Mouse (Mus musculus) testis, adult 2 months (tissue): ENCODE measurements around the gene Zfp467.

Experiments used
- CTCF ChIP-seq: fragments of 200-500 bp; IDR thresholded peaks from 2 replicates; pipeline ENCODE4 v1.5.1; 2012; ENCODE audit warnings: low read depth, mild to moderate bottlenecking, inconsistent platforms, low read length, moderate library complexity; ENCODE audit not compliant: control insufficient read depth, insufficient read depth, insufficient replicate concordance
- POLR2A ChIP-seq: fragments of 200-500 bp; IDR thresholded peaks from 2 replicates; pipeline ENCODE4 v1.6.1; 2012; ENCODE audit warnings: low read depth, mild to moderate bottlenecking, inconsistent platforms, low read length, moderate library complexity; ENCODE audit not compliant: control insufficient read depth

GRCm38 (mm10) chr6:48426956-48427355, 18.7 kb downstream of the Zfp467 start:
- TF ChIP-seq CTCF (no peak), POLR2A (no peak)
